Mouse (Mus musculus) small intestine, adult 2 months (tissue): ENCODE results near the gene Slc4a1.

Experiments used
- CTCF ChIP-seq: fragments of 200-500 bp; IDR thresholded peaks from 2 replicates; pipeline ENCODE4 v1.5.1; 2012; ENCODE audit warnings: low read depth, mild to moderate bottlenecking, control low read depth, inconsistent platforms, low read length, moderate library complexity, mixed read lengths; ENCODE audit not compliant: insufficient replicate concordance, insufficient read length; ENCODE audit errors: extremely low read depth
- POLR2A ChIP-seq: fragments of 200-500 bp; IDR thresholded peaks from 2 replicates; pipeline ENCODE4 v1.6.1; 2012; ENCODE audit warnings: low read depth, mild to moderate bottlenecking, control low read depth, inconsistent platforms, low read length, moderate library complexity

- no peak for TF ChIP-seq POLR2A
- no peak for TF ChIP-seq CTCF
Observed at GRCm38 (mm10) chr11:102406401-102406800, 40.4 kb upstream of the Slc4a1 start.
